Mouse (Mus musculus) midbrain, embryonic 11.5 days (tissue): Measurements from ENCODE around the gene Arsg. TPM values are rescaled to one million over a fixed set of nuclear protein-coding genes. Genes with fewer than 3 reads are reported as not detected.
A peak's percentile ranks its signal among the peaks of the same experiment; 100 is the strongest.

Experiments
- ATAC-seq: fragments of 200-750 bp; cut with Nextera tagmentation; 2 replicates; pipeline ENCODE4 v1.8.0; 2017; ENCODE audit warnings: moderate TSS enrichment, moderate library complexity; ENCODE audit not compliant: low FRiP score
- DNase-seq: peaks from one replicate; pipeline ENCODE4 v3.0.0; 2015; ENCODE audit warnings: low spot score; ENCODE audit errors: missing footprints
- H3K27ac ChIP-seq: fragments of 300-500 bp; sonication (generic); 2 replicates; pipeline ENCODE4 v1.5.1; 2014; ENCODE audit warnings: low read depth, low read length
- H3K27me3 ChIP-seq: fragments of 300-500 bp; sonication (generic); 2 replicates; pipeline ENCODE4 v1.6.1; 2014; ENCODE audit warnings: mild to moderate bottlenecking, low read length, moderate library complexity, mixed read lengths; ENCODE audit not compliant: control insufficient read depth, insufficient read depth
- H3K36me3 ChIP-seq: fragments of 300-500 bp; sonication (generic); 2 replicates; pipeline ENCODE4 v1.6.1; 2014; ENCODE audit warnings: mild to moderate bottlenecking, low read length, moderate library complexity, mixed read lengths; ENCODE audit not compliant: control insufficient read depth, insufficient read depth
- H3K4me1 ChIP-seq: fragments of 300-500 bp; sonication (generic); 2 replicates; pipeline ENCODE4 v1.6.1; 2014; ENCODE audit warnings: low read length; ENCODE audit not compliant: control insufficient read depth, insufficient read depth
- H3K4me2 ChIP-seq: fragments of 300-500 bp; sonication (generic); 2 replicates; pipeline ENCODE4 v1.6.1; 2014; ENCODE audit warnings: mild to moderate bottlenecking, moderate library complexity
- H3K4me3 ChIP-seq: fragments of 300-500 bp; sonication (generic); 2 replicates; pipeline ENCODE4 v1.5.1; 2014; ENCODE audit warnings: low read depth, low read length
- H3K9ac ChIP-seq: fragments of 300-500 bp; sonication (generic); 2 replicates; pipeline ENCODE4 v1.6.1; 2014; ENCODE audit warnings: low read length
- H3K9me3 ChIP-seq: fragments of 300-500 bp; sonication (generic); 2 replicates; pipeline ENCODE4 v1.6.1; 2016; ENCODE audit warnings: low read length; ENCODE audit not compliant: control insufficient read depth
- WGBS: fragments of 180-500 bp; shearing (Covaris S2); extraction: QIAGEN DNeasy Blood & Tissue Kit; methylation state at CpG from one replicate; pipeline ENCODE4 v1.1.7; 2014; 5-methylcytosine and 5-hydroxymethylcytosine counted together
- polyA plus RNA-seq: library from polyadenylated mRNA; unstranded; fragments of >200 nt; fragmentation: Nextera tagmentation; extraction: Ambion mirVana; gene quantifications from 2 replicates; pipeline ENCODE4 v1.2.1, GENCODE M21; 2014

The Arsg gene
- polyA plus RNA-seq, 1 experiment from 2014 or later, result 2.9 TPM

DNA sequence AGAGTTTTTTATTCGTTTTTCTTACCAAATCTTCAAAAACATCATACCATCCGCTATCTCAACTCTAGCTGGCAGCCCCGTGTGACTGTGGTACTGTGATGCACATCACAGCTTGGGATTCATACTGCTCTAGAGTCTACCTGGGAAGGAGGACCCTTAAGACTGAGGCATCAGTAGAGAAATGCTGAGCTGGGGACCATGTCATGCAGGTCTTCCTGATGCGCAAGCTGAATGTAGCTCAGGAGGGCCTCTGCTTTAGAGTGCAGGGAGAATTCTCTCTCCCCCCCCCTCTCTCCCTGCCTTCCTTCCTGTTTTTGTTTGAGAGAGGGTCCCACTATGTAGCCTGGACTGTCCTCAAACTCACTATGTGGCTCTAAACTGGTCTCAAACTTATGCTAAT, 32.5 kb upstream of the Arsg start:
- DNase-seq (no peak), ATAC-seq (no peak)
- no peak overlapping the region for H3K9ac ChIP-seq
- H3K36me3 ChIP-seq, result peaks cover 4% of the 10 kb centered on the region; the same call in 1 of the 2 replicates
- H3K27me3 ChIP-seq, result peaks cover 4% of the 10 kb centered on the region; the same call in 1 of the 2 replicates
- no peaks in the 10 kb centered on the region for H3K9me3 ChIP-seq
- peak overlapping the region; percentile 75; the same call in 1 of the 2 replicates for H3K4me2 ChIP-seq
- no peak overlapping the region for H3K27ac ChIP-seq
- peaks cover 4% of the 10 kb centered on the region; the same call in 1 of the 2 replicates for H3K4me1 ChIP-seq
- H3K4me3 ChIP-seq, result no peak overlapping the region
- 55% methylated on average over 4 of the region's 4 CpGs for WGBS

DNA sequence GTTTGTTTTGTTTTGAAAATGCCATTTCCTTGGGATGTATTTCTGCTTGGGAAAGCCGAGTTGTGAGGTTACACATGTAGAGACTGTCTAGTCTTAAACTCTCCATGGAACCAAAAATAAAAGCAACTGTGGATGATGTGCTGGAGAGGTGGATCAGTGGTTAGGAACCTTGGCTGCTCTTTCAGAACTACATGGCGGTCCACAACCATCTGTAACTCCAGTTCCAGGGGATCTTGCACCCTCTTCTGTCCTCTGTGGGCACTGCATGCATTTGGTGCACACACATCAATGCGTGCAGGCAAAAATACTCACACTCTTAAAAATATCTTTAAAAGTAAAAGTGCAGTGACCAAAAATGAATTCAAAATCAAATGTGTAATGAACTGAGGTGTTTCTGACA, 32.1 kb upstream of the Arsg start:
- Histone ChIP-seq H3K4me2 (no peak overlapping the region), H3K4me1 (peaks cover 4% of the 10 kb centered on the region; the same call in 1 of the 2 replicates), H3K9me3 (no peaks in the 10 kb centered on the region), H3K9ac (no peak overlapping the region), H3K27ac (no peak overlapping the region), H3K36me3 (peaks cover 4% of the 10 kb centered on the region; the same call in 1 of the 2 replicates), H3K4me3 (no peak overlapping the region), H3K27me3 (peaks cover 4% of the 10 kb centered on the region; the same call in 1 of the 2 replicates)
- WGBS, result 53% methylated on average over 3 of the region's 3 CpGs
- DNase-seq (peak; percentile 88), ATAC-seq (no peak)

DNA sequence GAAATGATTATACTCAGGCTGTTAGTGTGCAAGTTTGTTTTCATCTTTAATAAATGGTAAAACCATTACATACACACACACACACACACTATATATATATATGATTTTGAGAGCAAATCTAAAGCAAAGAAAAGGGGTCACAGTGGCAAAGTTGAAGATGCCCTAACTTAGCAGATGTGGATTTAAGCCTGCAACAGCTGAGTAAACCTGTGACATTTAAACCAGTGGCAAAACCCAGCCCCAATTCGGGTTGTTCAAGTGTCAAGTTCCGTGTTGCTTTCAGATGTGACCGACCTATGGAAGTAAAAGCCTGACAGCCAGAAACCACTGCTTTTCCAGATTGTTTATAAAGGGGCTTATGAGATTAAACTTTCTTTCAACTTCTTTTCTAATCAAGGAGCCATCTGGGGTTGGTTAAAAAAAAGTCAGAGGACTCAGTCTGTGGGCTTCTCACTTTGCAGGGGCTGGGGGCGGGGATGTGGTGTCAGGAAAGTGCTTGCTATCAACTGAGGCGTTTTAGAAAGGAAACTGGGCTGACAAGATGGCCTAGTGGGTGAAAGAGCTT, 30.9 kb upstream of the Arsg start:
- no peak for DNase-seq
- 43% methylated on average over 5 of the region's 5 CpGs for WGBS

DNA sequence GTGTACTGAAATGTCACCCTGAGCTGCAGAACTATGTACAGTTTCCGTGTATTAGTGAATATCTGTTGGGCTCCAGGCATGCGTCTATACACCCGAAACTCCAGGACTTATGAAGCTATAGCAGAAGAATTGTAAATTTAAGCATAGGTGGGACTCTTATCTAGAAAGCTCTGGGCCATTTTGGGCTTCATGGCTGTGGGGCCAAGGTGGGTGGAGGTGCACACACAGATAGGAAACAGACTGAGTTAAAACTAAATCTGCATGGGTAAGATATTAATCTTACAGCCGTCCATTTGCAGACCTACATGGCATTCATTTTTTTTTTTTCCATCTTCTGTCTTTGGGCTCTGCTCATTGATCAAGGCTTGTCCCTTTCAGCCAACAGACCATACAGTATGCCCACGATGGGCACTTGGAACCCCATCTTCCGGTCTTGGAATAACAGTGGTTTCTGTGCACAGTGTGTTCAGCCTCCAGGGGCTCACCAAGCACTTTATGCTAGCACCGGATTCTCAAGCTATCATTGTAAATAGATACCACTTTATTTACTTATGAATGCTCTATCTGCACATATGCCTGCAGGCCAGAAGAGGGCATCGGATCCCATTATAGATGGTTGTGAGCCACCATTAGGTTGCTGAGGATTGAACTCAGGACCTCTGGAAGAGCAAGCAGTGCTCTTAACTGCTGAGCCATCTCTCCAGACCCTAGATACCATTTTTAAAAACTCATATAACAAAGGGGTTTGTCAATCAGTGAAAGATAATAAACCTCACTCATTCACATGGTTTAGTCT, 29.5 kb upstream of the Arsg start:
- DNase-seq (no peak), ATAC-seq (no peak)
- no peak overlapping the region for H3K9ac ChIP-seq
- H3K27ac ChIP-seq, result no peak overlapping the region
- no peaks in the 10 kb centered on the region for H3K36me3 ChIP-seq
- H3K4me2 ChIP-seq, result no peak overlapping the region
- no peaks in the 10 kb centered on the region for H3K9me3 ChIP-seq
- no peak overlapping the region for H3K4me3 ChIP-seq
- WGBS, result 91% methylated on average over 8 of the region's 8 CpGs
- H3K4me1 ChIP-seq, result peaks cover 4% of the 10 kb centered on the region; the same call in 1 of the 2 replicates
- H3K27me3 ChIP-seq, result peaks cover 4% of the 10 kb centered on the region; the same call in 1 of the 2 replicates

More for the DNA sequence above, 30.9 kb upstream of the Arsg start:
- Histone ChIP-seq H3K4me3 (no peak overlapping the region), H3K36me3 (peaks cover 4% of the 10 kb centered on the region; the same call in 1 of the 2 replicates), H3K4me1 (peaks cover 4% of the 10 kb centered on the region; the same call in 1 of the 2 replicates), H3K27ac (no peak overlapping the region), H3K9ac (no peak overlapping the region), H3K4me2 (no peak overlapping the region), H3K9me3 (no peaks in the 10 kb centered on the region), H3K27me3 (peaks cover 4% of the 10 kb centered on the region; the same call in 1 of the 2 replicates)
- no peak for ATAC-seq

DNA sequence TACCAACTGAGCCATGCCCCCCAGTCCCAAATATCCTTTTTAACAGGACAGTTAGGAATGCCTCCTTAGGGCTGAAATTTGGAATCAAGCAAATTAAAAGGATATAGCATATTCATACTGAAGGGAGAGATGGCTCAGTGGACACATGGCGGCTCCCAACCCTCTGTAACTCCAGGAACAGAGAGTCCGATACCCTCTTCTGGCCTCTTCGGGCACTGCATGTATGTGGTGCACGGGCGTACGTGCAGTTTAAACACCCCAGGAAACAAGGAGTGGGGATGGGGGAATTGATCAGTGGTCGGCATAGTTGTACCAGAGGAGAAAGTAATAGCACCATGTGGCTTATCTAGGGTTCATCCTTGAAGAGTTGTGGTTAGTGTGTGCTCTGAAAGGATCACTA, 28.6 kb upstream of the Arsg start:
- H3K9ac ChIP-seq, result no peak overlapping the region
- ATAC-seq (peak; percentile 8; the same call in 1 of the 2 replicates), DNase-seq (peak; percentile 93)
- no peaks in the 10 kb centered on the region for H3K36me3 ChIP-seq
- peaks cover 4% of the 10 kb centered on the region; the same call in 1 of the 2 replicates for H3K27me3 ChIP-seq
- no peak overlapping the region for H3K4me3 ChIP-seq
- peaks cover 4% of the 10 kb centered on the region; the same call in 1 of the 2 replicates for H3K4me1 ChIP-seq
- no peak overlapping the region for H3K4me2 ChIP-seq
- no peaks in the 10 kb centered on the region for H3K9me3 ChIP-seq
- WGBS, result 57% methylated on average over 7 of the region's 7 CpGs
- H3K27ac ChIP-seq, result no peak overlapping the region

DNA sequence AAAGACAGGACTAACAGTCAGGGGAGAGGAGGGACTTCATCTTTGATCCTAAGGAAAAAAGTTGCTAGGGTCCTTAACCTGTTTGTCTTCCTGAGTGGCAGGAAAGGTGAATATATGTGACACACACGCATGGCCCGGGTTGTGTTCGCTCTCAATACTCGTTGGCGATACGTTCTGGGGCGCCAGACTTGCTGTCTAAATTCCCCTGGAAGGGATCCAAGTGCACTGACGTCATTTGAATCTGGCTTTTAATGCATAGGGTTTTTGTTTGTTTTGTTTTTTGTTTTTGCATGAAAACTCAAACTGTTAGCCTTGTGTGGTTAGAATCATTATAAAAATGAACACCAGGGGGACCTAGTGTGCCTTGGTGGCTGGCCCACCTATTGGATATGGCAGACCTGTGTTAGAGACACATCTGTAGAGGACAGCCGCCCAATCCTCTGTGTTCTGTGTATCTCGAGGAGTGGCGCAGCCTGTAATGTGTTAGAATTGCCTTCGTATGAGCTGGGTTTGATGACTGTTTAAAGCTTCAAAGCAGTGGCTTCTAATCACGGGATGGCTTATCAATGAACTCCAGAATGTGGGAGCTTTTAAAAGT, 27.6 kb upstream of the Arsg start:
- WGBS, result 59% methylated on average over 13 of the region's 13 CpGs
- peak; percentile 91 for DNase-seq
- no peak overlapping the region for H3K4me3 ChIP-seq

DNA sequence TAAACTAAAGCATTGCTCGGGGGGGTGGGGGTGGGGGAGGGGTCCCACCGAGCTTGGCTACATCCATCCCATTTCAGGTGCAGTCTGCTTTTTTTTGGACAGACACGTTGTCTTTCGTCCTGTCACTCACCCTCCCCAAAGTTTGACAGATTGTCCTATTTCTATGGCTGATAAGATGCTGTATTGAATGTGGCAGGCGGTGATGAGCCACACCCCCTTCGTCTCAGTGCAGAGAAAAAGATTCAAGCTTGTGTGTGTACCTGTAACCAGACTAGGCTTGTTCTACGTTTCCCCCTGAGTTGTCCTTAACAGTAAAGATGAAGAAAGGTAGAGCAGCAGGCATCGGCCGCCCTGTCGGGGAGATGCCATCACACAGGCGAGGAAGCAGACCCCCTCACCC, 22.0 kb upstream of the Arsg start:
- WGBS, result 91% methylated on average over 11 of the region's 11 CpGs
- H3K9me3 ChIP-seq, result no peaks in the 10 kb centered on the region
- H3K27me3 ChIP-seq, result no peaks in the 10 kb centered on the region
- H3K4me1 ChIP-seq, result no peaks in the 10 kb centered on the region
- ATAC-seq, result no peak
- H3K9ac ChIP-seq, result no peak overlapping the region
- H3K36me3 ChIP-seq, result no peaks in the 10 kb centered on the region
- H3K4me3 ChIP-seq, result no peak overlapping the region
- no peak overlapping the region for H3K4me2 ChIP-seq
- no peak for DNase-seq
- H3K27ac ChIP-seq, result no peak overlapping the region

More for the DNA sequence above, 27.6 kb upstream of the Arsg start:
- Histone ChIP-seq H3K27ac (no peak overlapping the region), H3K4me1 (no peaks in the 10 kb centered on the region), H3K27me3 (peaks cover 3% of the 10 kb centered on the region; the same call in 1 of the 2 replicates), H3K4me2 (no peak overlapping the region), H3K36me3 (no peaks in the 10 kb centered on the region), H3K9me3 (no peaks in the 10 kb centered on the region), H3K9ac (no peak overlapping the region)
- peak; percentile 63; the same call in 1 of the 2 replicates for ATAC-seq

DNA sequence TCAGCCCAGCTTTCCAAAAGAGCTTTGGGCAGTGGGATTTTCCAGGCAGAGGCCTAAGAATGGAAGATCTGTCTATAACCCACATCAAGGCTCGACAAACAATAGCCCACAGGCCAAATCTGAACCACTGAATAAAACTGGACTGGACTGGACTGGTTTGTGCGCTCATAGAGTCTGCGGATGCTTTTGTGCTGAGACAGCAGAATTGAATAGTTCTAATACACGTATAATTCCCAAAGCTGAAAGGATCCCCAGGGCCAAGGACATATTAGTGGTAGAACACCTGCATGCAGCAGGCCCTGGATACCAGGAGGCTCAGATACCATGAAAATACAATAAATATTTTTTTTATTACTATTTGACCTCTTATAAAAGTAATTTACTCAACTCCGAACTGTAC, 16.9 kb upstream of the Arsg start:
- Histone ChIP-seq H3K9me3 (no peaks in the 10 kb centered on the region), H3K4me1 (no peaks in the 10 kb centered on the region), H3K36me3 (no peaks in the 10 kb centered on the region), H3K27ac (no peak overlapping the region), H3K4me2 (no peak overlapping the region), H3K4me3 (no peak overlapping the region), H3K27me3 (no peaks in the 10 kb centered on the region), H3K9ac (no peak overlapping the region)
- ATAC-seq (no peak), DNase-seq (no peak)
- WGBS, result 85% methylated on average over 5 of the region's 5 CpGs

DNA sequence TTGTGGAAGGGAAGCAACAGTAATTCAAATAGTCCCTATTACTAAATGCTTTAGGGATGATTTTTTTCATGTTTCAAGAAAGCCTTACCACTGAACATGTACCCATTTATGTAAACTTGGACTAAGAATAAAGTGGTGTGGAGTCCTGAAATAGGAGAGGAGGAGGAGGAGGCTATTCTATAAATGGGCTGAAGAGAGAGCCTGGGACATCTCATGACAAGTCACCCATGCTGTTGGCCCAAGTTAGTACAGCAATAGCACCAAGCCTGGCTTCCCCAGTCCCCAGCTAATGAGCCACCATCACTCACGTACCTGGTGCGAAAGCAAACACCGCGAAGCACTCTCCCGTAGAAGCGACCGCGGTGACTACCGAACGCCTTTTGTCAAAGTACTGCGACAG, 15.0 kb upstream of the Arsg start:
- Histone ChIP-seq H3K4me2 (no peak overlapping the region), H3K9me3 (no peaks in the 10 kb centered on the region), H3K36me3 (no peaks in the 10 kb centered on the region), H3K27me3 (no peaks in the 10 kb centered on the region), H3K4me1 (no peaks in the 10 kb centered on the region), H3K27ac (no peak overlapping the region), H3K4me3 (no peak overlapping the region), H3K9ac (no peak overlapping the region)
- 96% methylated on average over 11 of the region's 11 CpGs for WGBS
- DNase-seq (no peak), ATAC-seq (no peak)
